Mouse (Mus musculus) gastrocnemius, adult 8-10 months (tissue): Measurements from ENCODE around the gene Cd83. TPM values are rescaled to one million over a fixed set of nuclear protein-coding genes. Genes with fewer than 3 reads are reported as not detected.

ENCODE experiments used
- DNase-seq, 2 experiments: peaks; one replicate each; pipeline ENCODE4 v3.0.0; 2022; ENCODE audit warnings: low spot score in 2 of 2
- total RNA-seq, 4 experiments: library from RNA; stranded (reverse); gene quantifications; 2 replicates each; pipeline ENCODE4 v1.2.4; 2022

Cd83 gene
- total RNA-seq, 4 experiments from 2014 or later, result 0.22 to 1.2 (median 0.69) TPM

DNA sequence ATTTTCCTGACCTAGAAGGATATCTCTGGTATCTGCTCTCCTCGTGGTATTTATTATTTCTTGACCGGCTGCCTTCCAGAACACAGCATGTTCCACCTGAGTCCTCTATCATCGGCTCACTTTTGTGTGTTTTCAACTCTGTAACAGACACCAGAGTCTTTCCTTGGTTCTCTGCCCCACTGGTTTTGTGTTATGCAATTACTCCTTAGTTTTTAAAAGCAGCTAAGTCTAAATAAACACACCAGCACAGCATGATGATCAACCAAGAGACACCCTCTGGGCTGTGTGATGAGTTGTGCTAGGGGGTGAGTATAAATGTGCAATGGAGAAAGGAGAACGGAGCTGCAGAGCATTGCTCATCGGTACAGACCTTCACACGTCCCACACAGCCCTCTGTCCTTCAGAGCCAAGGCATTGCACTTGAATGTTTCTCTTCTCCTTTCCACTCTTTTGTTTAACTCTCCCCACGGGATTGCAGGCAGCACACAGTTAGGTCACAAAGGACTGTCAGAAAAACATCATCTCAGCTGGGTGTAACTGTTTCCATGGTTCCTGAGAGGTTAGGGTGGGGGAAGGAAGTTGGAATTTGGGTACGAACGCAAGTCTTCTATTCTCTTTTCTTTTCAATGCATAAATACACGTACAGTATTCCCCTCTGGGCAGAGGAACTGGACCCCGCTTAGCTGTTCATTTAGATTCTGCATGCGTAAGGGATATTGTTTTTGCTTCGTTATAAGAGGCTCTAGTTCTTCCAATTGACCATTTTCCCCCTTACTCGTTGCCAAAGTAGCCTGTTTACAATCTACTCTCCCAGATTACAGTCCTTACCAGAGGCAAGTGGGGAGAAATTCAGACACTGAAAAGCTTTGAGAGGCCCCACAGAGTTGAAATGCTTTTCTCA, 22.0 kb downstream of the Cd83 start:
- DNase-seq, result no peak

DNA sequence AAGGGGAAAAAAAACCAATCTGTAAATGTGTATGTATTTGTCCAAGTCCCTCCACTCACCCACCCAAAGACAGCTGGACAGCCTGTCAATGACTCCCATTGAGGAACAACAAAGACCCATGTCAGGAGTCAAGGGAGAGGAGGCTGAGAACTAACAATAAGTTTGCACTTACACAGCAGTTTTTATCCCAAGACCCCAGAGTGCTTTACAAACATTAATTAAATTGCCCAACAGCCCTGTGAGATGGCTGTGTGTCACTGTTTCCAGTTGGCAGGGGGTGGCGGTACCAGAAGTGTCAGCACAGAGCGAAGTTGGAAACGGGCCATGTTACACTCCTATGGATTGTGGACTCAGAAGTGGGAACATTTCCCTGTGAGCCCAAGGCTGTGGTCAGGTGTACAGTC, 22.7 kb downstream of the Cd83 start:
- no peak for DNase-seq

DNA sequence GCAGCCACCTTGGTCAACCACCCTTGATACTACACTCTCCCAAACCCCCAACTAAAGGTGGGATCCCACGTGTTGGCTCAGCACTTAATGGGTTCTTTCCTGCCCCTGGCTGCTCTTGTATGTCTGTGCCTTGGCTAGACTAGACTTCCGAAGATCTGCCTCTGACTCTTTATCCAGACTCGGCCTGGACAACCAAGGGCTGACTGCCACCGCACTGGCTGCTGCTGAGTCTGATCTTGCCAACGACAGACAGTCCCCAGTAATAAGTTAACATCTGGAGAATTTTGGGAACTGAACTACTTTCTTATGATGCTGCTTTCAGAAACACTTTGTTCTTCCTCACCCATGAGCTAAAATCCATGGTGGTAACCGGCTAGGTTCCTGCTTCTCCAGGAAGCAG, 26.0 kb downstream of the Cd83 start:
- no peak for DNase-seq

DNA sequence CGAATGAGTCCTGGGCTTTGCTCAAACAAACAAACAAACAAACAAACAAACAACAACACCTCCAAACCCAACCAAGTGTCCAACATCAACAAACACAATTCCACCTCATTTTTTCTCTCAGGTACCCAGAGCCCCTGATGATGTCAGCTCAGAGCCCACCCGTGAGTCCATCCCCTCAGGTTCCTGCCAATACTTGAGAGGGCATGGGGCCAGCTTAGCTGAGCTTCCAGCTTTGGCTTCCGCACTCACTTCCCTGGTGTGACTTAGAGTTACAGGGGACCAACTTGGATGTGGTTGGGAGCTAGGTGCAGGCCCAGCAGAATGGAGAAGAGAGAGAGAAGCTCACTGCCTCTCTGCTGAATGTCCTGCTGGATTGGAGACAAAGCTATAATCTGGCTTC, 27.3 kb downstream of the Cd83 start:
- DNase-seq, result no peak

DNA sequence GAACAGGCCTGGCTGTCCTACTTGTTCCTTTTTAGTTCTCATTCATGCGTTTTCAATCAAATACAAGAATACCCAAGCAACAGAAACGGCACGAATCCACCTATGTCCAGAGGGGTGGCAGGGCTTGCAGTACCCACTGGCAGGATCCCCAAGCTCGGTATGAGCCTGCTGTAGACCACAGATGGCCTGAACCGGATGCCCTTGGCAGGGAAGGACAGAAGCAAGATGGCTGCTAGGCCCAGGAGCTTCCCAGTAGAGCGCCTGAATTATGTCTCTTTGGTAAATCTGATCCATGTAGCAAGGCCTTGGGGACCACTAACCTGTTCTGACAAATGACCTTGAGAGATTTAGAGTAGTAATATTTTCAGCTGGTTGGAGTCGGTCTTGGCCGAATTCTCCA, 28.9 kb downstream of the Cd83 start:
- DNase-seq, result no peak

DNA sequence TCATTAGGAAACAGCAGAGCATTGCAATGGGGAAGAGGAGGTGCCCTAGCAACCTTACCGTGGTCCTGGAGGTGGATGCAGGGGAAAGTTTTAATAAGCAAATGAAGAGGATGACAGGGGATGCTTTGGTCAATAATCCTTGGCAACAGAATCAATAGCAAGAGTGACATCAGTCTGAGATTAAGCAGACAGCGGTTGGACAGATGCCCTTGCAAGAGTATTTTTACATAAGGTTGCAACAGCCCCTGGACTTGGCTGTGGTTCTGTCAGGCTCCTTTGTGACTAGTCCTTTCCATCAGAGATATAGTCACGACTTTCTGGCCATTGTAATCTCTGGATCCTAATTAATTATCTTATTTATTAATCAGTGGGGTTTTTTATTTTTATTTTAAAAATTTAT, 32.9 kb downstream of the Cd83 start:
- DNase-seq, result no peak

DNA sequence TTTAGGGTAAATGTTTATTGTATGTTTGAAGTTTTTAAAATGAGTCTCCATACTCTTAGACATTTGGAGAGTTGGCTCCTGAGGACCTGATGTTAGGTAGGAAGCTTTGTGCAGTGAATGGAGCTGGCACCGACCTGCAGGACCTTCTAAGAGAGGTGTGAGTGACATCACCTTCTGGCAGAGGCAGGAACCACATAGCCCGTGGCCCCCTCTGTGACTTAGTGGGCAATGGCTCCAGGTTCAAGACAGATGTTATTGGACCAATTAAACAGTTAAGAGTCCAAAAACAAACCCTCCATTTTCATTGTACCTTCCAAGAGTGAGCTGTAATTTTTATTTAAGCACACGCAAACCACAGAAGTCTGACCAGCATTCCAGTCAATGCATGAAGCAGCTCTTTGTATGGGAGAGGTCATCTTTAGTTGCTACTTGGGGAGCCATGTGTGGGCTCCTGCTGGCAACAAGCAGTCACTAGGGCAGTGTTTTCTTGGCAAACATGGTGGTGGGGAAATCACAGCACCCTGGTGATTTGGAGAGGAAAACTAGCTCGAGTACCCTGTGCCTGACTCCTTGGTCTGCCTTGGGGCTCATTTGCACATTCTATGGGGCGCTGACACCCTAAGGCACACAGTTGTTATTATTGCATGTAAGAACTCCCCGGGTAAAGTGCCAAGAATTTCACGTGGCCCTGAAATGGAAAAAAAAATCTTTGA, 33.9 kb downstream of the Cd83 start:
- DNase-seq, result no peak

DNA sequence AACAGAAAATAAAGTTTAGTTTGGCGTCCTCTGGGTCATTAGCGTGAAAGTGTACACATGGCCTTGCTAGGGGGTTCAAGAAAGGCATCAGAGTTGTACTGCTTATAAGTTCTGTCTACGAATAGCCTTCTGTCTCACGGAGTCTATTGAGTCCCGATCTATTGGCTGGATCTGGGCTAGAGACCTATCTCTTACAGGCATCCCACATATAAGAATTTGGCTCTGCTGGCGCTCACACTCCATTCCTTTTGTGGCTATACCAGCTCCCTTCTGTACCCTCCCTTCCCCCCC, 34.4 kb downstream of the Cd83 start:
- DNase-seq, result no peak

DNA sequence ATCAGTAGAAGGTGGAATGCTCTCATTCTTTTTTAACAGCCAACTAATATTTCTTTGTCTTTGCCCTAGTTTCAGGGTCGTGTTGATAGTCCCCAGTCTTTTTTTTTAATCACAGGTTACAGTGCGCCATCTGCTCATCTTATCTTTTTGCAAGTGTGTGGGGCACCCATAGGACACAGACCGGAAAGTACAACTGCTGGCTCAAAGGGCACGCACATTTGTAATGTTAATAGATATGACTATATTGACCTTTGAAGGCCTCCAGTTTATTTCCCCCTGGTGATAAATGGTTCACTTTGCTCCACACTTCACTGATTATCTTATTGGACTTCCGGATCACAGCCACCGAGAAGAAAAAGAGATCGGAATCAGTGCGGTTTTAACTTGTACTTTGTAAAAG, 35.5 kb downstream of the Cd83 start:
- no peak for DNase-seq

DNA sequence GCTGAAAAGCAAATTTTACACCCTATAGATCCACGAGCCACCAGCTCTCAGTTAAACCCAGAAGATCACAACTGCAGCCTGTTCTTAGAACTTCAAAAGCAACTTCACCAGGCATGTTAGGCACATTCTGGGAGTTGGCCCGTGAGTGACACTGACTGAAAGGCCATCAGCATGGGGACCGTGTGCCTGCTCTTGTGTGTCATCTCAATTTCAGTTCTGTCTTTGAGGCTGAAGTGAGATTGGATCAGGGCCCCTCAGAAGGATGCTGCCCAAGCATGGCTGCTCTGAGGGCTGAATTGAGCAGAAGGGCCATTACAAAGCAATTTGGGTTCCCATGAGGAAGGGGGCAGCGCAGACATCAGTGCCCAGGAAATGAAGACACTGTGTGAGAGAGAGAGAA, 37.7 kb downstream of the Cd83 start:
- no peak for DNase-seq

DNA sequence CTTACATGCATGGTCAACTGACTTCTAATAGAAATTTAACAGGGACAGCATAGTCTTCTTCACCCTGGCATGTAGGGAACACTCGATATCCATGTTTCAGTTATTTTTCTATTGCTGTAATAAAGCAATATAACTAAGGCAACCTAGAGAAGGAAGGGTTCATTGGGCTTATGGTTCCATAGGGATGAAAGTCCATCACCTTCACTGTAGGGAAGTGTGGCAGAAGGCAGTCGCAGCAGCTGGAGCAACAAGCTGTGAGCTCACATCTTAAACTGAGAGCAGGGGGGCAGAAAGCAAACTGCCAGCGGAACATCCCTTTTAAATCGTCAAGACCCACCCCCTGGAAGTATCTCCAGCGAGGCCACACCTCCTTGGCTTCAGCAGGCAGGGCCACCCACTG, 44.1 kb downstream of the Cd83 start:
- no peak for DNase-seq

DNA sequence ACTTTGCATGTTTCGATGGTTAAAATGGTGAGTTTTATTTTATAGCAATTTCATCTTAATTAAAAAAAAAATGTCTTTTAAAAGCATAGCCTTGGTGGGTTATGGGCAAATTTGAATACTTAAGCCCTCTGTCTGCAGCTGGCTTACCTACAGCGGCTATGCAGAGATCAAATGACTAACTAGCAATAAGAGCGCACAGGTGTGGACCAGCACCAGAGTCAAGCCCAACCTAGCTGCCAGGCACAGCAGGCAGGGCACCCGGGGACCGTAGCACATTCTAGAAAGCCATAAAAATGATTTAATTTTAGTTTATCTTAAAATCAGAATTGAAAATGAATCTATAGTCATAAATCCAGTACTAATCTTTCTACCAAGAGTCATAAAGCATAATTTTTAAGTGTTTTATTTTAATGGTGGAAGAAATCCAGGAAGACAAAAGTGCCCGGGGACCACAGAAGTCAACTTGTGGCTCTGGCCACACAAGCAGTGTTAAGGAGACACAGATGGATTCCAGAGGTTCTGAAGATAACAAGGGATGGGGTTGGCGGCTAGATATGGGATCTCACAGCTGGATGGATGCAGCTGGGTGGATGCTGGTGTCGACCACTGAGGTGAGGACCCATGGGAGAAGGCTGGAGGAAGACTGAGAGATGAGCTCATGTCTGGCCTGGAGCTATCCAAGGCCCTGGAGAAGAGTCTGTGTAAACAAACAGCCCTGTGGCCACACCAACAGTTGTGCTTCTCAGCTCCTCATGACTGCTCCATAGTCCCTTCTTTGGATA, 46.5 kb downstream of the Cd83 start:
- DNase-seq, result peak in 1 of 2 experiments; percentile 48

DNA sequence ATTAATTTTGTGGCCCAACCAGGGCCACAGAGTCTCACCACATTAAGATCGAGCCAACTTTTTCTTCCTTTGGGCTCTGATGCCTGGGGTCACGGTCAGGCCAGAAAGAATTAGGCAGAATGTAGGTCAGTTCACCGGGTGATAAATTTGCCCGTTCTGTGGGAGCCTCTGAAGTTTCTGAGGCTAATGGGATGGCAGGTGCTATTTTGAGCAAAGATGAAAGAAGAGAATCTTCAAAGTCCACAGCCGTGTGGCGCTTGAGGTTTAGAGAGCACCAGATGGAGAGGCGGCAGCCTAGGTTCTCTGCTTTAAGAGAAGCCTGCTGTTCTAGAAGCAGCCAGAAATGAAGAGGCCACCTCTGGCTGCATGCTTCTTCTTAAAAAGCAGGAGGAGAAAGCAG, 48.2 kb downstream of the Cd83 start:
- DNase-seq, result no peak

DNA sequence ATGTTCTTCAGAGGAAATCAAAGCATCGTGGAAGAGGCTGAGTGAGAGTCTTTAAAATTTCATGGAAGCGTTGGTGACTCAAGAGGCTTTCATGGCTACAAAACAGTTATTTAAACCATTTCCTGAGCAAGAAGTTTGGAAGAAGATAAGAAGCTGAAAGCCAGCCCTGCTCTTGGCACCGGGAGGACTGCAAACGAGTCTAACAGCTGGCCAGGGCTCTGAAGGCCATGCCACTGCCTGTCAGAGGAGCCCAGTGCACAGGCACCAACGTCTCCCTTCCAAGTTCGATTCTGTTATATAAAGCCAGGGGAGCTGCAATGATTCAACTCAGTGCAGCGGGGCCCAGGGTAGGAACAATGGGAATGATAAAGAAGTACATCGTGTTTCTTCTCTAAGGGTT, 51.8 kb downstream of the Cd83 start:
- no peak for DNase-seq

DNA sequence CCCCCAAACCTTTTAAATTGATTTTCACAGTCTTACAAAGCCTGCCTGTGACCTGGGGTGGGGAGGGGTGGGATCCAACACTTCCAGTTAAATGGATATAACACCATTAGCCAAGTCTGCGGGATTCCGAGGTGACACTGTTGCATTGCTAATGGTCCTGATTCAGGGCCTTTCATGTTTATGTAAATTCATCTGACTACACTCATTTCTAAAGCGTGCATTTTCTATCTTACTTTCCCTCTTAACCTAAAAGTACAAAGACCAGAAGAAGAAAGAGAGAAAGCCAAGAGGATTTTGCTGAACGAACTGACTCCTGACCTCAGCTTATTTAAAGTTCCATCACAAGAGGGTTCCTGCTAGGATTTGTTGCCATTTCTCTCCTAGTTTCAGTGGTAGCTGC, 53.2 kb downstream of the Cd83 start:
- DNase-seq, result no peak

DNA sequence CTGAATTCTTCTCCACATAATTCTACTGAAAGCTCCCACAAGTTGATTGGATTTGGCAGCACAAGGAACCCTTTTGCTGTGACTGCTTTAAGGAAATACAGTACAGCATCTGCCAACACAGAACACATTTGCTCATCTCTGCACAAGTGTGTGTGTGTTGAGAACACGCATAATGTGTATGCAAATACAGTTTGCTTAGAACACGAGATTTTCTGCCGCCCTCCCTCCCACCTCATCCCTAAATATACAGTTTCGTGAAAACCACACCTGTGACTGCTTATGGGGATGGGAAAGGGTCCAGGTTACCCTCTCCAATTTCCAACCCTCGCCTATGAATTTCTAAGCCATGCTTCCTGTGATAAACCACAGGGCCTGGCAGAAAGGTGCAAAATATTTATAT, 60.6 kb downstream of the Cd83 start:
- no peak for DNase-seq

DNA sequence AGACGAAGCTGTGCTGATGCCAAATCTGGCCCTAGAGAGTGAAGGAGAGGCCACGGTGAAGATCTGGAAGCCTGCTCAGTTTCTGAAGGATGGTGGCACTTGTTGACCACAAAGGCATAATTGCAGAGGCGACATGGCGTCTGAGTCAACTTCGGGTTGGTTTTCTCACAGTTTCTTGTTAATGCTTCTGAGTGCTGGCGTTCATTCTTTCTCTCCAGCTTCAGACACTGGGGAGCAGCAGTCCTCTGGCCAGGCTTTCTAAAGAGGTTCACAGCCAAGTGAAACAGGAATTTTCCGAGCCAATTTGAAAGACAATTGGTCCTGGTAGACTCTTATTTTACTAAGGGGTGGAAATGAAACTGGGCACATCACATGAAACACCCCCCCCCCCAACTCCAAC, 62.6 kb downstream of the Cd83 start:
- DNase-seq, result no peak

DNA sequence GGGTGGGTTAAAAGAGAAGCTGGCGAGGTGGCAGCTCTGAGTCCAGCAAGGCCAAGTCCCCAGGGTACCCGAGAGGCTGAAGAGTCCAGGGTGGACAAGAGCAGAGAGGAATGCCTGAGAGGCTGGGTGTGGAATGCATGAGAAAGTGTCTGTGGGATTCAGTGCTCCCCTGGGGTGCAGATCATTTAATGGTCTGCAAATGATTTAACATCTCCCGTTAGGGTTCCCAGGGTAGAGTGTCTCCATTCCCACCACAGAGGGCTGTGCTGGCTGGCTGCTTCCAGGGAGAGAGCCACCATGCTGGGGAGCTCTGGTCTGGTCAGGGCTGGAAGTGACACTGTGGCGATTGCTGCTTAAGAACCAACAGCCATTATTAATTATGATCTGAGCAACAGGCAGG, 65.2 kb downstream of the Cd83 start:
- no peak for DNase-seq

DNA sequence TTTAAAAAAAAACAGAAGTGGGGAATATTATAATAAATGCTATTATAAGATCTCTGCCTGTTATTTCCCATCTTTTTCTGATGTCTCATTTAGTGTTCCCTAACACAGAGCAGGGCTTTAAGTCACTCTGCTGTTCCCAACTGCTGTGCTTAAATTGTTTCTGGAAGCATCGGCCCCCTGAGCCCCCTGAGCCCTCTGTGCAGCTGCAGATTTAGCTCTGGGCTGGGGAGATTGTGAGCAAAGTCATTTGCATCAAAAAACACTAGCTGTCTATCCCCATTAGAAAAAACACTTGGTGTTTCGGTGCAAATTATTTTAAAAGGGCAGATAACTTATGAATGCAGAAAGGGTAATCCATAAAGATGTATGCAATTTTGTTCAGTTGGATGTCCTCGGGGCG, 66.5 kb downstream of the Cd83 start:
- no peak for DNase-seq
